Mouse (Mus musculus): ENCODE measurements around the gene Sparcl1.

GRCm38 (mm10) chr5:104052956-104053355 is 60.6 kb downstream of the Sparcl1 start:
- TF ChIP-seq CTCF (IDR thresholded peaks at IDR 0.05; ENCODE audit: extremely low read depth, insufficient read depth, low read length) (peak; percentile 32), POLR2A (IDR thresholded peaks at IDR 0.05; ENCODE audit: extremely low read depth, insufficient read depth, low read length) (no peak)

Data from cortical plate, adult 2 months (tissue).